Mouse (Mus musculus) forebrain, postnatal 0 days (tissue): Measurements from ENCODE around the gene Maz. TPM values are rescaled to one million over a fixed set of nuclear protein-coding genes. Genes with fewer than 3 reads are reported as not detected.

ENCODE experiments used
- ATAC-seq: fragments of 200-750 bp; cut with Nextera tagmentation; 2 replicates; pipeline ENCODE4 v1.8.0; 2017; ENCODE audit warnings: mild to moderate bottlenecking, moderate library complexity
- DNase-seq: peaks from one replicate; pipeline ENCODE4 v3.0.0-alpha.2; 2015
- H3K27ac ChIP-seq: fragments of 300-500 bp; sonication (generic); 2 replicates; pipeline ENCODE4 v1.5.1; 2014; ENCODE audit warnings: low read depth, mild to moderate bottlenecking, antibody characterized with exemption, low read length, moderate library complexity, mixed read lengths
- H3K27me3 ChIP-seq: fragments of 300-500 bp; sonication (generic); 2 replicates; pipeline ENCODE4 v1.6.1; 2014; ENCODE audit warnings: mild to moderate bottlenecking, low read length, mixed read lengths; ENCODE audit not compliant: insufficient read depth
- H3K36me3 ChIP-seq: fragments of 300-500 bp; sonication (generic); 2 replicates; pipeline ENCODE4 v1.6.1; 2014; ENCODE audit warnings: mild to moderate bottlenecking, moderate library complexity; ENCODE audit not compliant: insufficient read depth
- H3K4me1 ChIP-seq: fragments of 300-500 bp; sonication (generic); 2 replicates; pipeline ENCODE4 v1.6.1; 2014; ENCODE audit warnings: antibody characterized with exemption; ENCODE audit not compliant: insufficient read depth
- H3K4me2 ChIP-seq: fragments of 300-500 bp; sonication (generic); 2 replicates; pipeline ENCODE4 v1.6.1; 2014; ENCODE audit warnings: low read depth, mild to moderate bottlenecking, moderate library complexity
- H3K4me3 ChIP-seq: fragments of 300-500 bp; sonication (generic); 2 replicates; pipeline ENCODE4 v1.5.1; 2014; ENCODE audit warnings: low read depth, low read length, mixed read lengths
- H3K9ac ChIP-seq: fragments of 300-500 bp; sonication (generic); 2 replicates; pipeline ENCODE4 v1.6.1; 2014; ENCODE audit warnings: mild to moderate bottlenecking
- H3K9me3 ChIP-seq: fragments of 300-500 bp; sonication (generic); 2 replicates; pipeline ENCODE4 v1.6.1; 2016; ENCODE audit warnings: low read length
- CTCF ChIP-seq: sonication (generic); IDR thresholded peaks from 2 replicates; pipeline ENCODE4 v1.5.1; 2016; ENCODE audit warnings: antibody characterized with exemption, control low read depth, low read depth
- WGBS: fragments of 180-500 bp; shearing (Covaris S2); extraction: QIAGEN DNeasy Blood & Tissue Kit; methylation state at CpG from one replicate; pipeline ENCODE4 v1.1.7; 2014; 5-methylcytosine and 5-hydroxymethylcytosine counted together
- polyA plus RNA-seq: library from polyadenylated mRNA; unstranded; fragments of >200 nt; fragmentation: Nextera tagmentation; extraction: Ambion mirVana; gene quantifications from 2 replicates; pipeline ENCODE4 v1.2.1, GENCODE M21; 2015
- total RNA-seq: library from RNA; depleted of rRNA; stranded (reverse); fragments of >200 nt; gene quantifications from 2 replicates; pipeline ENCODE4 v1.2.3, GENCODE M21; 2014

The Maz gene
- total and polyA plus RNA-seq, 2 experiments from 2014 or later = 73.9 to 200 TPM

DNA sequence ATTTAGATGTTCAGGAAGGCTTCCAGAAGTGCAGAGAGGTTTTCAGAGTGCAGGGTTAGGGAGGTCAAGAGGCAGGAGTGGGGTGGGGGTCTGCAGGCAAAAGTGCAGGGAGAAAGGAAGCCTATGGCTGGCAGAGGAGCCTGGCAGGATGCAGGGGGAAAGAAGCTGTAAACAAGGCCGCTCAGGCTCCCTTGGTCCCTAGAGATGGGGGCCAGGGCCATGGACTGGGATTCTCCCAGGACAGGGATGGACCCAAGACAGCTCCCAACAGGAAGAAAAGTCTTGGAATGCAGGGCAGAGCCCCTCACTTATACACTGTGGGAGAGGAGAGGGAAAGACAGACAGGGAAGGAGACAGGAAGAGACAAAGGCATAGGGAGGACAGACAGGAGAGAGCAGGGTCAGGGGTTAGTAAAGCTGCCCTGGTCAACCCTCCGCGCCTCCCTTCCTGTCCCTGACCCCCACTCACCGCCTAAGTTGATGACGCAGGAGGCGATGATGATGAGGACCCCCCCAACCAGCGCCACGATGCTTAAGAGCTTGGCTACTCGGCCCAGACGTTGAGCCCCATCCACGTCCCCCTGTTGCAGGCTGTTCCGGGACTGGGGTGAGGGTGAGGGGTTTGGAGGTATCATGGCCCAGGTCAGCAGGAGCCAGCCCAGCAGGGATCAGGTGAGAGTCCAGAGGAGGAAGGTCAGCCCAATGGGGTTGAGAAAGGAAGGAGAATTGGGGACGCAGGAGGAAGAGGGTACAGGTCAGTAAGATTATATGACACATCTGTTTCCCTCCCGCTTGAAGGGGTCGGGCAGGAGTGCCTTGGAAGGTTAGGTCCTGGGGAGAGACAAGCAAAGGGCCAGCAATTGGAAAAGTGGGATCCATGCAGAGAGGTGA, 8.2 kb downstream of the Maz start:
- DNase-seq (no peak), ATAC-seq (no peak)
- 0 out of 2 replicates have a peak overlapping the region, but pooled peaks have one; percentile 35 for H3K27ac ChIP-seq
- H3K27me3 ChIP-seq = no peaks in the 10 kb centered on the region
- TF ChIP-seq CTCF = no peak
- H3K4me1 ChIP-seq = peaks cover 45% of the 10 kb centered on the region
- 84% methylated on average over 15 of the region's 15 CpGs for WGBS
- peaks cover 28% of the 10 kb centered on the region for H3K36me3 ChIP-seq
- no peaks in the 10 kb centered on the region for H3K9me3 ChIP-seq
- H3K4me2 ChIP-seq = peak overlapping the region; percentile 88; the same call in 1 of the 2 replicates
- no peak overlapping the region for H3K4me3 ChIP-seq
- peak overlapping the region; percentile 22; the same call in 1 of the 2 replicates for H3K9ac ChIP-seq

DNA sequence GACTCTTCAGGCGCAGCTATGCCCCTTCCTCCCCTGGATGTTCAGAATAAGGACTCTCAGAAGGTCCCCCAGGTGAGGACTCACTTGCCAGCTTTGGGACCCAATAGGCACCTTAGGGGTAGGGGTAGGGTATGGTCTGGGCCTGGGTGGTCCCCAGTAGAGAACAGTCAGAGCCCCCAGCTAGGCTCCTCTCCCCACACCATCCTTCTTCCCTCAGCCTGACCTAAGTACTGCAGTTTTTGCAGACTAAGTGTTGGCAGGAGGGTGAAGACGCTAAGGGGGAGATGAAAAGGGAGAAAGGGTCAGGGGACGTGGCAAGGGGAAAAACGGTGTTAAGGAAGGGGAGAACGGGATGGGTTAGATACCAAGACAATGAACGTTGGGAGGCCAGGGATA, 8.9 kb downstream of the Maz start:
- no peak overlapping the region for H3K4me2 ChIP-seq
- H3K27ac ChIP-seq = 0 out of 2 replicates have a peak overlapping the region, but pooled peaks have one; percentile 35
- DNase-seq = no peak
- peaks cover 41% of the 10 kb centered on the region for H3K4me1 ChIP-seq
- 52% methylated on average over 6 of the region's 6 CpGs for WGBS
- ATAC-seq = no peak
- 0 out of 2 replicates have a peak overlapping the region, but pooled peaks have one; percentile 14 for H3K9ac ChIP-seq
- H3K27me3 ChIP-seq = no peaks in the 10 kb centered on the region
- no peaks in the 10 kb centered on the region for H3K9me3 ChIP-seq
- no peak for TF ChIP-seq CTCF
- H3K4me3 ChIP-seq = no peak overlapping the region
- peaks cover 28% of the 10 kb centered on the region for H3K36me3 ChIP-seq

DNA sequence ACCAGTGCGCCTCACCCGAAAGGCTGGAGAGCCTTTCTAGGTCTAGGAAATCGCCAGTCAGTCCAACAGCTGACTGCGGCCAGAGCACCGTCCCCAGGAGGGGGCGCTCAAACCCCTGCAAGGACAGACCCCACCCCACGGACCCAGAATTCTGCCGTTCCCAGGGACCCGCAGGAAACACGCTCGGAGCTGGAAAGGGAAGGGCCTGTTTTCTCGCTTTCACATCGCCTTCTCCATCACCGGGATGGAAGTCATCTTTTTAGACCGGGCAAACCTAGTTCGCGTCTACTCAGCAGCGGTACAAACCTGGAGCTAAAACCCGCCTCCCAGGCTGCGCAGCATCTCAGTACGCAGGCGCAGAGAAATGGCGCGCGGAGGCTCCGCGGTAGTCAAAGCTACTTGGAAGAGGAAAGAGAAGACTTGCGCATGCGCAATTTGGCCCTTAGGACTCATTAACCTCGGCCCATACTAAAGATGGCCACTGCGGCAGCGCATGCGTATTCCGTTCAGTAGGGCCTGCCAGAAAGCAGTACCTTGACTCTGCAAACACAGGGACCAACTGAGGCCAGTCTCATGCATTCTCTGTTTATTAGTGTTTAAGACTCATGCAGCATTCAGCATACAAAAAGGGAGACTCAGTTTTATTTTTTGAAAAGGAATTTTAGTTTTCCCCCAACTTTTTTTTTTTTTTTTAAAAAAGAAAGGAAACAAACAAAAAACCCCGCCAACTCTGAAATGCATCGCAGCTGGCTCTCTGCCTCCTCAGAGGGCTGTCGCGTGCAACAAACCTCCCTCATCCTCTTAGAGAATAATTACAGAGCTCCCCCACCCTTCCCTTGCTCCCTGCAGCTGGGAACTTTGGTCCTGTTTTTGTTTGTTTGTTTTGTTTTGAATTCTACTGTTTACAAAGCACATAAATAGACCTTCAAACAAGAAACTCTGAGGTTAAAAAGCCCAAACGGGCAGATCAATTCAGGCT, 9.6 kb downstream of the Maz start, which contains the start of gene Pagr1a:
Gene Pagr1a, minus strand, starts transcription at position 382 of the 979 bp plus-strand sequence.
- ATAC-seq (peak; percentile 86), DNase-seq (peak; percentile 100)
- H3K4me1 ChIP-seq = peaks cover 41% of the 10 kb centered on the region
- peak within 1 kb of the TSS; percentile 87 for H3K27ac ChIP-seq
- peak within 1 kb of the TSS; percentile 94 for H3K4me2 ChIP-seq
- peak within 1 kb of the TSS; percentile 46 for H3K4me3 ChIP-seq
- peaks cover 24% of the 10 kb centered on the region for H3K36me3 ChIP-seq
- H3K9me3 ChIP-seq = no peaks in the 10 kb centered on the region
- peak; percentile 89 for TF ChIP-seq CTCF
- no peaks in the 10 kb centered on the region for H3K27me3 ChIP-seq
- 2% methylated on average over 39 of the region's 39 CpGs for WGBS
- H3K9ac ChIP-seq = peak within 1 kb of the TSS; percentile 80

DNA sequence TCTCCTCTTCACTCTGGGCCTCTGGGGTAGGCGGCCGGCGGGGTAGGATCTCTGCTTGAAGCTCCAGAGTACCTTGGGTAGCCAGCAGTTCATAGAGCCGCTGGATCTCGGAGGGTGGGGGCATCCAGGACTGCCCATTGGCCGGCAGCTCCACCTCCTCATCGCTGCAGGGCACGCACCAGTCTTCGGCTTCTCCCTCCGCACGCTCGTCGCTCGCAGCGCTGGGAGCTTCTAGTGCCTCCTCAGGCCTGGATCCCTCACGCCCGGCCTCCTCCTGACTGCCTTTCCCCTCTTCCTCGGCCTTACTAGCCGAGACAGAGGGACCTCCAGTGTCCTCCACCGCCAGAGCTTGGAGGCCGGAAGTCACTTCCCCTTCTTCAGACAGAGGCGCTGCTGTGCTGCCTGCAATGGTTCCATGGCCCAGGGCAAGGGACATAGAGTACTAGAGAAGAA, 10.3 kb downstream of the Maz start:
- ATAC-seq = peak; percentile 55
- WGBS = under 1% methylated on average over 22 of the region's 22 CpGs
- Histone ChIP-seq H3K4me2 (peak overlapping the region; percentile 94), H3K9ac (peak overlapping the region; percentile 80), H3K27ac (peak overlapping the region; percentile 87), H3K4me3 (peak overlapping the region; percentile 46), H3K4me1 (peaks cover 38% of the 10 kb centered on the region), H3K36me3 (peaks cover 21% of the 10 kb centered on the region; the same call in 1 of the 2 replicates), H3K27me3 (no peaks in the 10 kb centered on the region), H3K9me3 (no peaks in the 10 kb centered on the region)
- no peak for DNase-seq
- no peak for TF ChIP-seq CTCF

DNA sequence TGATC, 10.6 kb downstream of the Maz start, which contains the start of gene Pagr1b:
Gene Pagr1b, minus strand, starts transcription at position 4 of the 5 bp plus-strand sequence.
- DNase-seq = no peak
- TF ChIP-seq CTCF = no peak
- H3K4me3 ChIP-seq = peak within 1 kb of the TSS; percentile 46
- H3K27ac ChIP-seq = peak within 1 kb of the TSS; percentile 87
- H3K9ac ChIP-seq = peak within 1 kb of the TSS; percentile 80
- no peak for ATAC-seq
- peaks cover 21% of the 10 kb centered on the region; the same call in 1 of the 2 replicates for H3K36me3 ChIP-seq
- no peaks in the 10 kb centered on the region for H3K27me3 ChIP-seq
- peak within 1 kb of the TSS; percentile 94 for H3K4me2 ChIP-seq
- H3K9me3 ChIP-seq = no peaks in the 10 kb centered on the region
- peaks cover 35% of the 10 kb centered on the region for H3K4me1 ChIP-seq

DNA sequence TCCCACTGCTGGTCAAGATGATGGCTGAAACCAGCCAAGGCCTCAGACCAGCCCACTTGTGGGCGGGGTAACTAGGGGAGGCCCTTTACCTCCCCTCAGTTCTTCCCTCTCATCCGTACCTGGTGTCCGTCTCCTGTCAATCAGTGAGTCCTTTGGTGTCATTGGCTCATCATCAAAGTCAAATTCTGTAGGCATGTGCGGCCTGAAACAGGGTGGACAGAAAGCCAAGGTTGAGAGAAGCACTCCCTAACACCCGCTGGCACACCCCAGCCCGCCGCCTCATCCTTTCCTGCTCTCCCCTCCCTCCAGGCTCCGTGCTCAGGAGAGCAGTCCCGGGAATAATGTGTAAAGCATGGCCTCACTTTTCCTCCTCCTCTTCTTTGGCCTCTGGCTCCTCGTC, 10.8 kb downstream of the Maz start:
- H3K27ac ChIP-seq = peak overlapping the region; percentile 87
- DNase-seq = no peak
- H3K9me3 ChIP-seq = no peaks in the 10 kb centered on the region
- ATAC-seq = no peak
- 3% methylated on average over 10 of the region's 10 CpGs for WGBS
- H3K4me3 ChIP-seq = peak overlapping the region; percentile 46
- no peak for TF ChIP-seq CTCF
- peak overlapping the region; percentile 80 for H3K9ac ChIP-seq
- H3K4me1 ChIP-seq = peaks cover 35% of the 10 kb centered on the region
- peak overlapping the region; percentile 94 for H3K4me2 ChIP-seq
- peaks cover 21% of the 10 kb centered on the region; the same call in 1 of the 2 replicates for H3K36me3 ChIP-seq
- H3K27me3 ChIP-seq = no peaks in the 10 kb centered on the region
